Mouse (Mus musculus): ENCODE data around the gene Zfp654. TPM values are rescaled to one million over a fixed set of nuclear protein-coding genes. Genes with fewer than 3 reads are reported as not detected.
"Not testable (repeated sequence)": the region's sequence is repeated elsewhere in the genome, so short reads cannot be mapped to it uniquely, and the experiment has no call there.

Zfp654 gene
- total RNA-seq, 2 experiments from 2014 or later: 17.4 to 18.0 TPM

DNA sequence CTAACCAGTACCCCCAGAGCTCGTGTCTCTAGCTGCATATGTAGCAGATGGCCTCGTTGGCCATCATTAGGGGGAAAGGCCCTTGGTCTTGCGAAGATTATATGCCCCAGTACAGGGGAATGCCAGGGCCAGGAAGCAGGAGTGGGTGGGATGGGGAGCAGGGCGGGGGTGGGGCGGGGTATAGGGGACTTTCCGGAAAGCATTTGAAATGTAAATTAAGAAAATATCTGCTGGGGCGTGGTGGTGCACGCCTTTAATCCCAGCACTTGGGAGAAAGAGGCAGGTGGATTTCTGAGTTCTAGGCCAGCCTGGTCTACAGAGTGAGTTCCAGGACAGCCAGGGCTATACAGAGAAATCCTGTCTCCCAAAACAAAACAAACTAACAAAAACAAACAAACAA is 14.4 kb upstream of the Zfp654 start:
- DNase-seq (ENCODE audit: low spot score in 2 of 2); intact Hi-C loops (cut with DNase I): not testable (repeated sequence)

DNA sequence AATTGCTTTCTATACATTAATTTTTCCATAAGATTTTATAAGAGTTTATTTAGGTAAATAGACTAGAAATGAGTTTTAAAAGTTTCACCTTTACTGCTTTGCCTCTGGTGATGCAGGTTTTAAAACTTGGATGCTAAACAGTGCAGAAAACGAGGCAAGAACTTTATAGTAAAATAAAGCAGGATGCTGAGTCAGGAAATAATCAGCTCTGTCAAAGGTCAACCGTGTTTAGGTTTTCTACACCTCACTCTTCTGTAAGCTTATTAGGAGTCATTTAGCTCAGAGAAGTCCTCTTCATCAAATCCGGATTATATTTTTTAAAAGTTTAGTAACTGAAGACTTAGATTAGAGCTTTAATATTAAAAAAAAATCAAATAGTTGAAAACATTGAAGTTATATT is 5.5 kb upstream of the Zfp654 start:
- no peak for DNase-seq (ENCODE audit: low spot score in 2 of 2)
- intact Hi-C loops (cut with DNase I): no loop called here

DNA sequence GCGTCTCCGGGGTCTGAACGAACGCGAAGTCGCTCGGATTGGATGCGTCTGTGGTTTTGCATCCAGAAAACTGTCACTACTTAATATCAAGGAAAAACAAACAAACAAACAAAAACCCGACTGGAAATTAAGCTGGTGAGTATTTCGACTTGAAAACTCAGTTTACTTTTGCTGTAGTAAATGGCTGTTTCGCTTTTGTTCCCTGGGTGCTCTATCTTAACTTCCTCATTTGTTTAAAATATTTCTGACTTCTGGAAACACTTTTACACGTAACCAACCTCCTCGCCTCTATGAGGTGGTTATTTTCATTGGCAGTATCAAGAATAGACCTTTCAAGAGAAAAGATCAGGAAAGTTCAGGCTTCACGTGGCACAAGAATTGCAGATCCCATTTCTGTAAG is 1.4 kb upstream of the Zfp654 start:
- no peak for DNase-seq (ENCODE audit: low spot score in 2 of 2)
- intact Hi-C loops (cut with DNase I): loop anchor here (2.0 kb wide), 1 partner anchor 20 kb away; no protein-coding TSS in a partner anchor

DNA sequence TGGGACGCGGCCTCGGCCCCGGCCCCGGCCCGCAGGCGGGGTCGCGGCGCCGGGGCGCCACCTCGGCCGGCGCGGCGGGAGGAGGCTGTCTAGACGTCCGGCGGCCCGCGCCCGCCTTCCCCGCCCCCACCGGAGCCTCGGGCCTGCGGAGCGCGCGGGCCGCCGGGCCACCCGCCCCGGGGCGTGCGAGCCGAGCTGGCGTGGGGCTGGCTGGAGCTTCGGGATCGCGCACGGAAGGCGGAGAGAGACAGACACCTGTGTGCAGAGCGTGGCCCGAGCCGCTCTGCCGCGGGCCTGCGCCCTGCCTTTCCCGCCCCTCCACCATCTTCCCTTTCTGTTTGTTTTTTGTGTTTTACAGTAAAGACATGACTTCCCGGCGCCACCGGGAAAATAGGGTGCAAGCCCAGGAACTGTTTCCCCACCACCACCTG is 1.0 kb upstream of the Zfp654 start:
- intact Hi-C loops (cut with DNase I): loop anchor here (2.0 kb wide), 1 partner anchor 20 kb away; no protein-coding TSS in a partner anchor
- DNase-seq (ENCODE audit: low spot score in 2 of 2): peak; percentile 11 to 36

DNA sequence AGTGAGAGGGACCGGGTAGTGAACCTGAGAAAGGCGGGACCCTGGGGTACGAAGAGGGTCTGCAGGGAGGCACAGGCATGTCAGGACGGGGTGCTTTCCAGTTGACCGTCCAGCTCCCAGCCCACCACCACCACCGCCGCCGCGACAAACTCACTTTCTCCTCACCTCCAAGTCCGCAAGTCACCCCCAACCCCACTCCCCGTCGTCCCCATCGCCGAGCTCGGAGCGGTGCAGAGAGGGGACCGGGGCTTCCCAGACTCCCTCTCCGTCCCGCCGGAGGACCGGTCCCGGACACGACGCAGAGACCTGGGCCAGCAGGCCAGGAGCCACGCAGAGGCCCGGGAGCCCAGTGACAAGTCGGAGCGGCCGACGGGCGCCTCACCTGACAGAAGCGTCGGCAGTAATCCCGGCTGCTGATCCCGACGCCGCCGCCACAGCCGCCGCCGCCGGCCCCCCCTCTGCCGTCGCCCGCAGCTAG is 328 bp downstream of the Zfp654 start:
- intact Hi-C loops (cut with DNase I): loop anchor here (1.0 kb wide), 1 partner anchor 81 kb away; no protein-coding TSS in a partner anchor
- DNase-seq (ENCODE audit: low spot score in 2 of 2): peak in 1 of 2 experiments; percentile 5

- peak; percentile 12 to 20 for DNase-seq (ENCODE audit: low spot score in 2 of 2)
- intact Hi-C loops (cut with DNase I): loop anchor here (1.0 kb wide), 1 partner anchor 80 kb away; no protein-coding TSS in a partner anchor
Measured at GRCm38 (mm10) chr16:64850287-64851084, 966 bp downstream of the Zfp654 start.

- DNase-seq (ENCODE audit: low spot score in 2 of 2): no peak
- intact Hi-C loops (cut with DNase I): no loop called here
Measured at GRCm38 (mm10) chr16:64845947-64846346, 5.5 kb downstream of the Zfp654 start.

DNA sequence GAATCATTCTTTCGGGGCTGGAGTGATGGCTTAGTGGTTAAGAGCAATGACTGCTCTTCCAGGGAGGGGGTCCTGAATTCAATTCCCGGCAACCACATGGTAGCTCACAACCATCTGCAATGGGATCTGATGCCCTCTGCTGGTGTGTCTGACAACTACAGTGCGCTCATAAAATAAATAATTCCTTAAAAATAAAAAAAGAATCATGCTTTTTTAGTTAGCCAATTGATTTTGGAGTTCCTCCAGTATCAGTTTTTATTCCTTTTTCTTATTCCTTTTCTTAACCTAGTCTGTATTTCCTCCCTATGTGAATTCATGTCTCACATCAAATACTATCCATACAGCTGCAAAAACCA is 9.1 kb downstream of the Zfp654 start:
- DNase-seq (ENCODE audit: low spot score in 2 of 2): no peak
- intact Hi-C loops (cut with DNase I): no loop called here

GRCm38 (mm10) chr16:64841481-64842373 is 9.7 kb downstream of the Zfp654 start:
- DNase-seq (ENCODE audit: low spot score in 2 of 2): no peak
- intact Hi-C loops (cut with DNase I): no loop called here

GRCm38 (mm10) chr16:64836709-64837108 is 14.7 kb downstream of the Zfp654 start:
- no peak for DNase-seq (ENCODE audit: low spot score in 2 of 2)
- intact Hi-C loops (cut with DNase I): no loop called here

DNA sequence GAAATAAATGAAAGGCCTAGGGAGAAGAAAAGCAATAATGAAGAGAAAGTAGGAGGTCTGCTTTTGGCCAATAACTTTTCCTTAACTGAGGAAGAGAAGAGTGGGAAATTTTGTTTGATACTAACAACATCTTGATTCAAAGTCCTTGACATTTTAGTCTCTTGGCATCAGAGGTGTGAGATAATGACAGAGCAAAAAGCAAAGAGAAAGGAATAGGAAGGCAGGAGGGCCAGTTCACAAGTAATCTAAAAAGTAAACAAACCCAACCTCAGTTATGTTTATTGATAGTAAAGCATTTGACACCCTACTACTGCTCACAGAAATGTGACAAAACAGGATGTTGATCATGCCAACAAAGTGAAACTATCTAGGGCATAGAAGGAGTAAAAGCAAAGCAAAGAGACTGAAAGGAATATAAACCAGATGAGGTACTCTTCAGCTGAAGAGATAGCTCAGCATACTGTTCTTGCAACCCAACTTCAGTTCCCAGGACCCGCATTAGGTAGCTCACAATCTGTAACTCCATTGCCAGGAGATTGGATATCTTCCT is 15.4 kb downstream of the Zfp654 start:
- DNase-seq (ENCODE audit: low spot score in 2 of 2): no peak
- intact Hi-C loops (cut with DNase I): no loop called here

DNA sequence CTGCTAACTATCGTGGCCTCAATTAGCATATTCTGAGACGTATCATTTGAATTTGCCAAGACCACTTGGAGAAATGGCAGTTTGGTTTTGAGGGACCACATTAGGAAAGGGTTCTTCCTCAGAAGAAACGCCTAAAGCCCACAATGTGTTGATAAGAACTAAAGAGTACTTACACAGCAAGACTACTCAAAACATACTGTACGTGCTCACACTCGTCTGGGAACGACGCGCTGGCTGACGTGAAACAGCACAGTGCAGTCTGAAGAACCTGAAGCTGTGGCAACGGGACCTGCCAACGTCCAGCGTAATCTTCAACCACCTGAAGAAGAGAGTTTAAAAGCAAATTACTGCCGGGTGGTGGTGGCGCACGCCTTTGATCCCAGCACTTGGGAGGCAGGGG is 21.2 kb downstream of the Zfp654 start:
- no peak for DNase-seq (ENCODE audit: low spot score in 2 of 2)
- intact Hi-C loops (cut with DNase I): no loop called here

GRCm38 (mm10) chr16:64824474-64824873 is 27.0 kb downstream of the Zfp654 start:
- DNase-seq (ENCODE audit: low spot score in 2 of 2): no peak
- intact Hi-C loops (cut with DNase I): no loop called here

DNA sequence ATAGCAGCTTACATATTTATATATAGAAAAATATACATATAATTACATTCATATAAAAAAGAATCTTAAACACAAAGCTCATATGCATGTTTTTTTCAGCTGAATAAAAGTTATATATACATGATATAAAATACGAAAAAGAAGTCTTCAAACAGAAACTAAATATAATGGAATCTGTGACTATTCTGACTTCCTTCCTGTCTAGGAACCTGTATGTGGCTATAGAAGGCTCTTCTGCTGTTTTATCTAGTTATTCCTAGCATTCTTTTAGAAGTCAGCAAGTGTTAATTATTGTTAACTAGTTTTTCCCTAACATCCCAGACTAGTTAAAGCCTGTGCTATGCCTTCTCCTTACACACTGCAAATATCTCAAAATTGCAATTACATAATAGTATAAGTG is 27.6 kb downstream of the Zfp654 start:
- DNase-seq (ENCODE audit: low spot score in 2 of 2): no peak
- intact Hi-C loops (cut with DNase I): no loop called here

- intact Hi-C loops (cut with DNase I): no loop called here
- no peak for DNase-seq (ENCODE audit: low spot score in 2 of 2)
Measured at GRCm38 (mm10) chr16:64817094-64817765, 34.2 kb downstream of the Zfp654 start.

- intact Hi-C loops (cut with DNase I): no loop called here
- DNase-seq (ENCODE audit: low spot score in 2 of 2): no peak
Measured at GRCm38 (mm10) chr16:64803041-64803440, 48.4 kb downstream of the Zfp654 start.

DNA sequence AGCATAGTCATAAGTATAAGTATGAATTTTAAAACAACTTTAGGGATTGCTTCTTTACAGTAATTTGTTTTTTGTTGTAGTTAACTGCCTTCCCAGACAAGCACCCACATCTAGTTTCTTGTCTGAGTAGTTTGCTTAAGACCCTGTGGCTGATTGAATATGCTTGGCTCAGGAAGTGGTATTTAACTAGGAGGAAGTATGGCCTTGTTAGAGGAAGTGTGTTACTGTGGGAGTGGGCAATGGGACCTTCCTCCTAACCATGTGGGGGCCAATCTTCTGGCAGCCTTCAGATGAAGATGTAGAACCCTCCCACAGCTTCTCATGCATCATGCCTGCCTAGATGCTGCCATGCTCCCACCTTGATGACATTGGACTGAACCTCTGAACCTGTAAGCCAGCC is 49.8 kb downstream of the Zfp654 start:
- intact Hi-C loops (cut with DNase I): no loop called here
- no peak for DNase-seq (ENCODE audit: low spot score in 2 of 2)

DNA sequence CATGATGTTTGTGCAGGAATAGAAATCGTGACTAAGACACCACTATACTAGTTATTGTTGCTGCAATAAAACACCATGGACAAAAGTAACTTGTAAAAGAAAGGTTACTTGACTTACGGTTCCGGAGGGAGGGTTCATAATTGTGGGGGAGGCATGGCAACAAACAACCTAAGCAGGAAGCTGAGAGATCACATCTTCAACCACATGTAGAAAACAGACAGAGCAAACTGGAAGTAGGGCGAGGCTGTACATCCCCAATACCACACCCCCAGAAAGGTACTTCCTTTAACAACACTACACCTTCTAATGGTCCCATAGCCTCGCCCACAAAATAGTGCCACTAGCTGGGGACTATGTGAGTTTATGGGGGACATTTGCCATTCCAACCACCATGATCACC is 51.1 kb downstream of the Zfp654 start:
- no peak for DNase-seq (ENCODE audit: low spot score in 2 of 2)
- intact Hi-C loops (cut with DNase I): no loop called here

GRCm38 (mm10) chr16:64794802-64795201 is 56.6 kb downstream of the Zfp654 start:
- intact Hi-C loops (cut with DNase I): no loop called here
- no peak for DNase-seq (ENCODE audit: low spot score in 2 of 2)

GRCm38 (mm10) chr16:64789706-64790105 is 61.7 kb downstream of the Zfp654 start:
- intact Hi-C loops (cut with DNase I): no loop called here

More at GRCm38 (mm10) chr16:64789706-64790105, 61.7 kb downstream of the Zfp654 start:
- no peak for DNase-seq (ENCODE audit: low spot score in 2 of 2)

Data from left cerebral cortex, postnatal 25 days (tissue).